51 mouse cellular contexts compared by ENCODE assay signal in genomic region chr9:119167608-119168007, GRCm38 (mm10). TPM values are rescaled to one million over a fixed set of nuclear protein-coding genes. Genes with fewer than 3 reads are reported as not detected.
"Had no signal": no experiment of that assay in that cellular context is flagged by ENCODE, and none has a peak within 500 bp of the region (broad histone marks: within the 10 kb centered on the region; RNA-seq: fewer than 3 reads in every experiment).

No protein-coding gene starts in this region.

- H3K4me2 ChIP-seq: heart, embryonic 11.5 days; heart, embryonic 12.5 days; heart, embryonic 13.5 days; heart, embryonic 15.5 days; hindbrain, embryonic 12.5 days; hindbrain, embryonic 13.5 days; hindbrain, embryonic 14.5 days; hindbrain, embryonic 15.5 days; intestine, embryonic 15.5 days; kidney, embryonic 15.5 days had no signal

- H3K4me3 ChIP-seq: heart, embryonic 10.5 days; heart, embryonic 12.5 days; heart, embryonic 13.5 days; heart, embryonic 15.5 days; hindbrain, embryonic 10.5 days; hindbrain, embryonic 12.5 days; hindbrain, embryonic 13.5 days; hindbrain, embryonic 15.5 days; intestine, embryonic 15.5 days; kidney, embryonic 15.5 days; layer of hippocampus, adult 2 months had no signal

- H3K9ac ChIP-seq: heart, embryonic 12.5 days; heart, embryonic 13.5 days; heart, embryonic 15.5 days; hindbrain, embryonic 12.5 days; hindbrain, embryonic 13.5 days; hindbrain, embryonic 14.5 days; hindbrain, embryonic 15.5 days; intestine, embryonic 15.5 days; kidney, embryonic 15.5 days had no signal

- DNase-seq: heart, postnatal 10 days; heart, postnatal 14 days; heart, postnatal 36 days; heart, postnatal 4 days; kidney, adult 11 months; kidney, adult 18-20 months; kidney, adult 2 months; kidney, adult 8-10 months; kidney, adult 9 months; kidney, postnatal 10 days; kidney, postnatal 14 days; kidney, postnatal 25 days; kidney, postnatal 36 days; kidney, postnatal 4 days; layer of hippocampus, adult 9-11 months; layer of hippocampus, postnatal 36 days had no signal

- H3K27me3 ChIP-seq: heart, embryonic 12.5 days; heart, embryonic 15.5 days; hindbrain, embryonic 12.5 days; hindbrain, embryonic 13.5 days; hindbrain, embryonic 15.5 days; intestine, embryonic 15.5 days; kidney, embryonic 15.5 days had no signal

- H3K9me3 ChIP-seq: heart, embryonic 10.5 days; heart, embryonic 13.5 days; heart, embryonic 15.5 days; hindbrain, embryonic 10.5 days; hindbrain, embryonic 12.5 days; hindbrain, embryonic 13.5 days; hindbrain, embryonic 15.5 days; intestine, embryonic 15.5 days; kidney, embryonic 15.5 days had no signal

- H3K4me1 ChIP-seq: heart, embryonic 10.5 days; heart, embryonic 12.5 days; heart, embryonic 13.5 days; heart, embryonic 15.5 days; hindbrain, embryonic 10.5 days; hindbrain, embryonic 12.5 days; hindbrain, embryonic 13.5 days; hindbrain, embryonic 15.5 days; intestine, embryonic 15.5 days; kidney, embryonic 15.5 days had no signal

- H3K27ac ChIP-seq: heart, embryonic 10.5 days; heart, embryonic 13.5 days; heart, embryonic 15.5 days; hindbrain, embryonic 10.5 days; hindbrain, embryonic 12.5 days; hindbrain, embryonic 13.5 days; hindbrain, embryonic 14.5 days; hindbrain, embryonic 15.5 days; hindbrain, postnatal 0 days; intestine, embryonic 15.5 days; kidney, embryonic 15.5 days; kidney, postnatal 0 days; layer of hippocampus, adult 2 months had no signal

- ATAC-seq: hindbrain, embryonic 16.5 days; hindbrain, postnatal 0 days; inflammation-experienced regulatory T-cells, adult 6 months; intestine, embryonic 15.5 days; intestine, embryonic 16.5 days; intestine, postnatal 0 days had no signal

- H3K36me3 ChIP-seq: heart, embryonic 10.5 days; heart, embryonic 12.5 days; heart, embryonic 13.5 days; heart, embryonic 15.5 days; hindbrain, embryonic 10.5 days; hindbrain, embryonic 12.5 days; hindbrain, embryonic 13.5 days; hindbrain, embryonic 15.5 days; intestine, embryonic 15.5 days; kidney, embryonic 15.5 days had no signal

RNA-seq across cellular contexts. Expression of gene Gm47289, which starts 8.6 kb away (rescaled TPM):
- total RNA-seq: heart, postnatal 10 days; heart, postnatal 14 days; heart, postnatal 25 days; heart, postnatal 36 days; heart, postnatal 4 days; hematopoietic stem cell, adult 5-6 weeks; hindbrain, postnatal 0 days; layer of hippocampus, adult 18-20 months; layer of hippocampus, adult 2 months; layer of hippocampus, adult 8-10 months; layer of hippocampus, postnatal 10 days; layer of hippocampus, postnatal 14 days; layer of hippocampus, postnatal 25 days; layer of hippocampus, postnatal 36 days; left cerebral cortex, adult 18-20 months had no signal
- polyA plus RNA-seq: heart, embryonic 10.5 days; heart, embryonic 11.5 days; heart, embryonic 12.5 days; heart, embryonic 14.5 days; heart, embryonic 15.5 days; heart, embryonic 16.5 days; heart, postnatal 0 days; hindbrain, embryonic 10.5 days; hindbrain, embryonic 11.5 days; hindbrain, embryonic 12.5 days; hindbrain, embryonic 13.5 days; hindbrain, embryonic 14.5 days; hindbrain, embryonic 15.5 days; hindbrain, embryonic 16.5 days; hindbrain, postnatal 0 days; inflammation-experienced regulatory T-cells, adult 6 months; intestine, embryonic 14.5 days; intestine, embryonic 15.5 days; intestine, embryonic 16.5 days; intestine, postnatal 0 days; kidney, adult 2 months; kidney, embryonic 14.5 days; kidney, embryonic 15.5 days; kidney, embryonic 16.5 days; kidney, postnatal 0 days; large intestine, adult 2 months had no signal

RNA-seq across cellular contexts. Expression of gene Acaa1b, which starts 10.7 kb away (rescaled TPM):
- total RNA-seq: hematopoietic stem cell, adult 5-6 weeks had no signal
- polyA plus RNA-seq: inflammation-experienced regulatory T-cells, adult 6 months had no signal

RNA-seq across cellular contexts. Expression of gene Slc22a13, which starts 41.3 kb away (rescaled TPM):
- total RNA-seq: heart, postnatal 10 days; heart, postnatal 14 days; heart, postnatal 25 days; heart, postnatal 36 days; heart, postnatal 4 days; hematopoietic stem cell, adult 5-6 weeks; hindbrain, postnatal 0 days; layer of hippocampus, adult 18-20 months; layer of hippocampus, adult 2 months; layer of hippocampus, adult 8-10 months; layer of hippocampus, postnatal 10 days; layer of hippocampus, postnatal 25 days; left cerebral cortex, adult 18-20 months had no signal
- polyA plus RNA-seq: heart, embryonic 10.5 days; heart, embryonic 11.5 days; heart, embryonic 12.5 days; heart, embryonic 13.5 days; heart, embryonic 14.5 days; heart, embryonic 15.5 days; heart, embryonic 16.5 days; heart, postnatal 0 days; hindbrain, embryonic 10.5 days; hindbrain, embryonic 11.5 days; hindbrain, embryonic 13.5 days; hindbrain, embryonic 14.5 days; hindbrain, embryonic 15.5 days; hindbrain, embryonic 16.5 days; hindbrain, postnatal 0 days; inflammation-experienced regulatory T-cells, adult 6 months; intestine, embryonic 14.5 days; intestine, embryonic 15.5 days; intestine, embryonic 16.5 days; intestine, postnatal 0 days had no signal
